Mouse (Mus musculus): ENCODE data around the gene Clec2h. TPM values are rescaled to one million over a fixed set of nuclear protein-coding genes. Genes with fewer than 3 reads are reported as not detected.

Gene Clec2h
- total RNA-seq, 1 experiment from 2014 or later, result not detected

DNA sequence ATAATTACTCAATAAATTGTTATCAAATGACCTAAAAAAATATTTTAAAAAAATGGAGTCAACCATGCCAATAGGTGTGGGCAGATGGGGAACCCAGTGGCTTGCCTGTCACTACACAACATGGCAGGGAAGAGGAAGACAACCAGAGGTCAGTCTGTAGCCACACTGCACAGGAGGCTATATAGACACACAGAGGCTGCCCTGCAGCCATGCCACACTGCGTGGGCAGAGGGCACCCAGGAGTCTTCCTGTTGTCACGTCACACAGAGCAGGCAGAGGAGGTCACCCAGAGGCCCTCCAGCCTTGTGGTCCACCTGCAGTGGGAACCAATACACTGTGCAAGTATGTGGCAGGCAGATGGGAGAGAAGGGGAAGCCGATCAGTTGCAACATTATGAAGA is 39.5 kb downstream of the Clec2h start:
- ATAC-seq (replicated peaks; ENCODE audit: insufficient number of reproducible peaks, low FRiP score, low TSS enrichment, poor library complexity, severe bottlenecking), result no peak

GRCm38 (mm10) chr6:128722959-128723358 is 60.8 kb downstream of the Clec2h start, which contains the start of gene Klrb1:
Gene Klrb1 (minus strand): TSS chr6:128723059.
- ATAC-seq (replicated peaks; ENCODE audit: insufficient number of reproducible peaks, low FRiP score, low TSS enrichment, poor library complexity, severe bottlenecking), result no peak

Other genes starting within 250 kb of the Clec2h start
- 13.7 to 16.8 TPM (median 16.1 TPM) in 3 replicates for gene Itfg2, start 237.5 kb upstream of the Clec2h start, total RNA-seq (2017)
- 70.0 to 110 TPM (median 79.4 TPM) in 3 replicates for gene Fkbp4, start 223.7 kb upstream of the Clec2h start, total RNA-seq (2017)
- gene Pzp, start 135.7 kb upstream of the Clec2h start, total RNA-seq (2017), result not detected in 3 replicates
- gene A2ml1, start 80.8 kb upstream of the Clec2h start, total RNA-seq (2017), result 0.19 TPM in 1 of 3 replicates, not detected in the others
- gene Klrb1a, start 38.9 kb upstream of the Clec2h start, total RNA-seq (2017), result 35.0 to 144 TPM (median 65.3 TPM) in 3 replicates
- 8.4 to 20.4 TPM in 2 of 3 replicates, not detected in the other for gene Klrb1, start 60.7 kb downstream of the Clec2h start, total RNA-seq (2017)
- gene Klrb1c, start 126.8 kb downstream of the Clec2h start, total RNA-seq (2017), result 160 to 719 TPM (median 207 TPM) in 3 replicates
- 0.57 TPM in 1 of 3 replicates, not detected in the others for gene Gm44511, start 163.9 kb downstream of the Clec2h start, total RNA-seq (2017)
- 99.8 to 219 TPM (median 100 TPM) in 3 replicates for gene Klrb1b, start 163.9 kb downstream of the Clec2h start, total RNA-seq (2017)
- 129 to 160 TPM (median 147 TPM) in 3 replicates for gene Clec2i, start 225.2 kb downstream of the Clec2h start, total RNA-seq (2017)
- 29.0 to 64.0 TPM (median 51.6 TPM) in 3 replicates for gene BC035044, start 228.7 kb downstream of the Clec2h start, total RNA-seq (2017)

Data from monocyte, adult 5-6 weeks (primary cell).